Mouse (Mus musculus): Measurements from ENCODE around the gene Tbl3. TPM values are rescaled to one million over a fixed set of nuclear protein-coding genes. Genes with fewer than 3 reads are reported as not detected.

Gene Tbl3
- polyA plus RNA-seq, 1 experiment from 2014 or later, result 50.5 TPM

GRCm38 (mm10) chr17:24677500-24678080 is 29.9 kb downstream of the Tbl3 start:
- no peaks in the 10 kb centered on the region for H3K27me3 ChIP-seq (ENCODE audit: insufficient read depth, low read length)

GRCm38 (mm10) chr17:24676877-24677276 is 30.6 kb downstream of the Tbl3 start:
- no peak for TF ChIP-seq CTCF (IDR thresholded peaks at IDR 0.05; ENCODE audit: low read depth)
- no peak overlapping the region for H3K4me3 ChIP-seq (replicated peaks; ENCODE audit: low read depth, low read length)
- no peak for ATAC-seq (replicated peaks; ENCODE audit: low FRiP score, low read depth)

More at GRCm38 (mm10) chr17:24677500-24678080, 29.9 kb downstream of the Tbl3 start:
- Histone ChIP-seq H3K4me3 (replicated peaks; ENCODE audit: low read depth, low read length) (no peak overlapping the region), H3K27ac (no peak overlapping the region), H3K4me2 (ENCODE audit: low read length) (no peak overlapping the region), H3K9me3 (replicated peaks; ENCODE audit: low read length) (no peaks in the 10 kb centered on the region), H3K9ac (ENCODE audit: low read depth, low read length) (no peak overlapping the region), H3K4me1 (replicated peaks; ENCODE audit: insufficient read depth, low read length) (no peaks in the 10 kb centered on the region), H3K36me3 (ENCODE audit: insufficient read depth, low read length) (peaks cover 48% of the 10 kb centered on the region)
- no peak for TF ChIP-seq CTCF (IDR thresholded peaks at IDR 0.05; ENCODE audit: low read depth)
- ATAC-seq (replicated peaks; ENCODE audit: low FRiP score, low read depth) (no peak), DNase-seq (ENCODE audit: low spot score) (no peak)
- WGBS, result 81% methylated on average over 24 of the region's 24 CpGs

GRCm38 (mm10) chr17:24676187-24676586 is 31.3 kb downstream of the Tbl3 start:
- WGBS, result 64% methylated on average over 2 of the region's 2 CpGs
- H3K27me3 ChIP-seq (ENCODE audit: insufficient read depth, low read length), result no peaks in the 10 kb centered on the region
- no peak overlapping the region for H3K4me3 ChIP-seq (replicated peaks; ENCODE audit: low read depth, low read length)
- H3K36me3 ChIP-seq (ENCODE audit: insufficient read depth, low read length), result peaks cover 41% of the 10 kb centered on the region
- H3K9me3 ChIP-seq (replicated peaks; ENCODE audit: low read length), result no peaks in the 10 kb centered on the region
- TF ChIP-seq CTCF (IDR thresholded peaks at IDR 0.05; ENCODE audit: low read depth), result peak; percentile 85
- peak; percentile 85 for DNase-seq (ENCODE audit: low spot score)
- H3K27ac ChIP-seq, result no peak overlapping the region
- ATAC-seq (replicated peaks; ENCODE audit: low FRiP score, low read depth), result 0 out of 2 replicates have a peak, but pooled peaks have one; percentile 23
- no peak overlapping the region for H3K9ac ChIP-seq (ENCODE audit: low read depth, low read length)
- peaks cover 13% of the 10 kb centered on the region for H3K4me1 ChIP-seq (replicated peaks; ENCODE audit: insufficient read depth, low read length)
- H3K4me2 ChIP-seq (ENCODE audit: low read length), result no peak overlapping the region

More at GRCm38 (mm10) chr17:24676877-24677276, 30.6 kb downstream of the Tbl3 start:
- WGBS, result 93% methylated on average over 5 of the region's 5 CpGs
- H3K4me2 ChIP-seq (ENCODE audit: low read length), result no peak overlapping the region
- H3K36me3 ChIP-seq (ENCODE audit: insufficient read depth, low read length), result peaks cover 45% of the 10 kb centered on the region
- no peak for DNase-seq (ENCODE audit: low spot score)
- no peak overlapping the region for H3K27ac ChIP-seq
- peaks cover 6% of the 10 kb centered on the region for H3K4me1 ChIP-seq (replicated peaks; ENCODE audit: insufficient read depth, low read length)
- H3K9ac ChIP-seq (ENCODE audit: low read depth, low read length), result no peak overlapping the region
- no peaks in the 10 kb centered on the region for H3K27me3 ChIP-seq (ENCODE audit: insufficient read depth, low read length)
- H3K9me3 ChIP-seq (replicated peaks; ENCODE audit: low read length), result no peaks in the 10 kb centered on the region

- Histone ChIP-seq H3K4me3 (replicated peaks; ENCODE audit: low read depth, low read length) (no peak overlapping the region), H3K27ac (no peak overlapping the region), H3K9me3 (replicated peaks; ENCODE audit: low read length) (no peaks in the 10 kb centered on the region), H3K27me3 (ENCODE audit: insufficient read depth, low read length) (no peaks in the 10 kb centered on the region), H3K4me1 (replicated peaks; ENCODE audit: insufficient read depth, low read length) (peaks cover 21% of the 10 kb centered on the region), H3K9ac (ENCODE audit: low read depth, low read length) (no peak overlapping the region), H3K4me2 (ENCODE audit: low read length) (no peak overlapping the region), H3K36me3 (ENCODE audit: insufficient read depth, low read length) (peaks cover 25% of the 10 kb centered on the region)
- ATAC-seq (replicated peaks; ENCODE audit: low FRiP score, low read depth) (no peak), DNase-seq (ENCODE audit: low spot score) (no peak)
- WGBS, result 78% methylated on average over 7 of the region's 7 CpGs
- no peak for TF ChIP-seq CTCF (IDR thresholded peaks at IDR 0.05; ENCODE audit: low read depth)
Observed at GRCm38 (mm10) chr17:24674277-24674676, 33.2 kb downstream of the Tbl3 start.

GRCm38 (mm10) chr17:24672141-24672540 is 35.3 kb downstream of the Tbl3 start:
- peaks cover 5% of the 10 kb centered on the region for H3K36me3 ChIP-seq (ENCODE audit: insufficient read depth, low read length)
- WGBS, result 14% methylated on average over 5 of the region's 5 CpGs
- no peak overlapping the region for H3K9ac ChIP-seq (ENCODE audit: low read depth, low read length)
- H3K4me2 ChIP-seq (ENCODE audit: low read length), result peak overlapping the region; percentile 30
- H3K4me3 ChIP-seq (replicated peaks; ENCODE audit: low read depth, low read length), result no peak overlapping the region
- ATAC-seq (replicated peaks; ENCODE audit: low FRiP score, low read depth) (0 out of 2 replicates have a peak, but pooled peaks have one; percentile 1), DNase-seq (ENCODE audit: low spot score) (peak; percentile 71)
- H3K4me1 ChIP-seq (replicated peaks; ENCODE audit: insufficient read depth, low read length), result peaks cover 21% of the 10 kb centered on the region
- no peaks in the 10 kb centered on the region for H3K27me3 ChIP-seq (ENCODE audit: insufficient read depth, low read length)
- H3K27ac ChIP-seq, result no peak overlapping the region; the same call in 1 of the 2 replicates
- H3K9me3 ChIP-seq (replicated peaks; ENCODE audit: low read length), result no peaks in the 10 kb centered on the region
- TF ChIP-seq CTCF (IDR thresholded peaks at IDR 0.05; ENCODE audit: low read depth), result no peak

GRCm38 (mm10) chr17:24671346-24671745 is 36.1 kb downstream of the Tbl3 start:
- peak overlapping the region; percentile 30; the same call in 1 of the 2 replicates for H3K4me2 ChIP-seq (ENCODE audit: low read length)

More at GRCm38 (mm10) chr17:24671346-24671745, 36.1 kb downstream of the Tbl3 start:
- Histone ChIP-seq H3K4me1 (replicated peaks; ENCODE audit: insufficient read depth, low read length) (peaks cover 21% of the 10 kb centered on the region), H3K27me3 (ENCODE audit: insufficient read depth, low read length) (no peaks in the 10 kb centered on the region), H3K36me3 (ENCODE audit: insufficient read depth, low read length) (no peaks in the 10 kb centered on the region), H3K9ac (ENCODE audit: low read depth, low read length) (peak overlapping the region; percentile 6), H3K4me3 (replicated peaks; ENCODE audit: low read depth, low read length) (no peak overlapping the region), H3K9me3 (replicated peaks; ENCODE audit: low read length) (no peaks in the 10 kb centered on the region), H3K27ac (no peak overlapping the region)
- no peak for DNase-seq (ENCODE audit: low spot score)
- TF ChIP-seq CTCF (IDR thresholded peaks at IDR 0.05; ENCODE audit: low read depth), result no peak
- no peak for ATAC-seq (replicated peaks; ENCODE audit: low FRiP score, low read depth)
- WGBS, result 59% methylated on average over 5 of the region's 5 CpGs
